Mouse (Mus musculus) liver, embryonic 16.5 days (tissue): Measurements from ENCODE around the gene Gm20661. TPM values are rescaled to one million over a fixed set of nuclear protein-coding genes. Genes with fewer than 3 reads are reported as not detected.
A peak's percentile ranks its signal among the peaks of the same experiment; 100 is the strongest.
"Not testable (repeated sequence)": the region's sequence is repeated elsewhere in the genome, so short reads cannot be mapped to it uniquely, and the experiment has no call there.

Source experiments
- ATAC-seq: fragments of 200-750 bp; cut with Nextera tagmentation; 2 replicates; pipeline ENCODE4 v1.8.0; 2017; ENCODE audit warnings: low read depth, mild to moderate bottlenecking, moderate number of reproducible peaks, moderate library complexity
- H3K27ac ChIP-seq: fragments of 300-500 bp; sonication (generic); 2 replicates; pipeline ENCODE4 v1.5.1; 2014; ENCODE audit warnings: mild to moderate bottlenecking, low read length
- H3K27me3 ChIP-seq: fragments of 300-500 bp; sonication (generic); 2 replicates; pipeline ENCODE4 v1.6.1; 2014; ENCODE audit warnings: low read depth, low read length, mixed read lengths; ENCODE audit not compliant: control insufficient read depth, insufficient read depth
- H3K36me3 ChIP-seq: fragments of 300-500 bp; sonication (generic); 2 replicates; pipeline ENCODE4 v1.6.1; 2014; ENCODE audit warnings: mild to moderate bottlenecking; ENCODE audit not compliant: control insufficient read depth, insufficient read depth
- H3K4me1 ChIP-seq: fragments of 300-500 bp; sonication (generic); 2 replicates; pipeline ENCODE4 v1.6.1; 2014; ENCODE audit warnings: low read depth, low read length, mixed read lengths; ENCODE audit not compliant: control insufficient read depth
- H3K4me2 ChIP-seq: fragments of 300-500 bp; sonication (generic); 2 replicates; pipeline ENCODE4 v1.6.1; 2014; ENCODE audit warnings: low read depth, low read length, mixed read lengths
- H3K4me3 ChIP-seq: fragments of 300-500 bp; sonication (generic); 2 replicates; pipeline ENCODE4 v1.5.1; 2014; ENCODE audit warnings: low read depth, mild to moderate bottlenecking, low read length
- H3K9ac ChIP-seq: fragments of 300-500 bp; sonication (generic); 2 replicates; pipeline ENCODE4 v1.6.1; 2014; ENCODE audit warnings: low read depth, low read length
- H3K9me3 ChIP-seq: fragments of 300-500 bp; sonication (generic); replicated peaks from 2 replicates; pipeline ENCODE4 v1.6.1; 2016; ENCODE audit warnings: low read length; ENCODE audit not compliant: control insufficient read depth
- WGBS: fragments of 180-500 bp; shearing (Covaris S2); extraction: QIAGEN DNeasy Blood & Tissue Kit; methylation state at CpG from one replicate; pipeline ENCODE4 v1.1.7; 2014; ENCODE audit not compliant: insufficient replicate concordance; 5-methylcytosine and 5-hydroxymethylcytosine counted together
- polyA plus RNA-seq: library from polyadenylated mRNA; unstranded; fragments of >200 nt; fragmentation: Nextera tagmentation; extraction: Ambion mirVana; gene quantifications from 2 replicates; pipeline ENCODE4 v1.2.1, GENCODE M21; 2015

Gene Gm20661
- polyA plus RNA-seq, 1 experiment from 2014 or later: 0.41 TPM

DNA sequence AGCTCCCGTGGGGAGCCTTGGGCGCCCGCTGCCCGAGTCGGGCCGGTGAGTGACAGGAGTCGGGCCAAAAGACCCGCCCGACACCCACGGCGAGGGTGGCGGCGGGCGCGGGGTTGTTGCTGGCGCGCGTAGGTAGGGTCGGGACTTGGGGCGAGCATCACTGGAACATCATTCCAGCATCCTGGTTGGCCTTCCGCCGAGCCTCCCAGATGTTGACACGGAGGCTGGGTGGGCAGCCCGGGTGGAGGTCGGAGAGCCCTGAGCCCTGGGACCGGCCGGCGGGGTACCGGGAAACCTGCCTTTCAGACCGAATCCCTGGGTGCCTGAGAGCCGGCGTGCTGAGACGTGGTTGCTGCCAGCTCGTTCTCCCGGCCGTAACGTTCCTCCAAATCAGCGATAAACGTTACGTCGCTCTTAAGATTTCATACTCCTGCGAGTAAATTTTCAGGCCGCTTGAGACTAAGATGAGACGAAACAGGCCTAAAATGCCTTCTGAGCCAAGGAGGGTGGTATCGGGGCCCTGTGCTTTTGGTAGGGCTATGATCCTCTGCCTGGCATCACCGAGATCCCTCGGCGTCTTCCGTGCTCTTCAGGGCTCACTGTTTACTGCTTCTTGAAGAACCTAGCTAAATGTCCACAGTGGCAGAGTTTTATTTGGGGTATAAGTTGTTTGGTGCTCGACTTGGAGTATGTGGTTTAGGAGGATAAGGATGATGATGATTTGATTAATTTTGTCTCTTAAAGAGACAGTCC, 20.1 kb downstream of the Gm20661 start:
- under 1% methylated on average over 50 of the region's 50 CpGs for WGBS
- no peaks in the 10 kb centered on the region for H3K9me3 ChIP-seq
- no peaks in the 10 kb centered on the region for H3K27me3 ChIP-seq
- peak; percentile 6 for ATAC-seq
- H3K9ac ChIP-seq: peak overlapping the region; percentile 100
- peak overlapping the region; percentile 96 for H3K4me3 ChIP-seq
- peaks cover 34% of the 10 kb centered on the region for H3K4me1 ChIP-seq
- peak overlapping the region; percentile 97 for H3K27ac ChIP-seq
- H3K4me2 ChIP-seq: peak overlapping the region; percentile 76
- no peaks in the 10 kb centered on the region for H3K36me3 ChIP-seq

DNA sequence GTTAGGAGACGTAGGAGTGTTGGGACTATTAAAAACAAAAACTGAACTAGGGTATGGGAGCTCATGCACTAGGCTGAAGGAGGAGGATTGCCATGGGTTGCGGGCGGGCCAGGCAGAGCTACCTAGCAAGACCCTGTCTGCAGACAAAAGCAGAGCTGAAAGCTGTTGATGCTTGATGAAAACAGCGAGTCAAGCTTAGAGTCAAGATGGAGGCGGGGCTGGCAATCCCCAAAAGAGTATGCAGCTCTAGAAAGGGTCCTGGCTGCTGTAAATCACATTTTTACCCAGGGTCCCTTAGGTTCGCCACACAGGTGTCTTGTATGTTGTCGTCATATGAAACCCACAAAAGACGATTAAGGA, 20.7 kb downstream of the Gm20661 start:
- Histone ChIP-seq H3K9ac (peak overlapping the region; percentile 100), H3K27ac (peak overlapping the region; percentile 97), H3K9me3 (no peaks in the 10 kb centered on the region), H3K27me3 (no peaks in the 10 kb centered on the region), H3K36me3 (no peaks in the 10 kb centered on the region), H3K4me3 (peak overlapping the region; percentile 96), H3K4me2 (peak overlapping the region; percentile 76), H3K4me1 (peaks cover 40% of the 10 kb centered on the region)
- WGBS: 25% methylated on average over 8 of the region's 8 CpGs
- no peak for ATAC-seq

DNA sequence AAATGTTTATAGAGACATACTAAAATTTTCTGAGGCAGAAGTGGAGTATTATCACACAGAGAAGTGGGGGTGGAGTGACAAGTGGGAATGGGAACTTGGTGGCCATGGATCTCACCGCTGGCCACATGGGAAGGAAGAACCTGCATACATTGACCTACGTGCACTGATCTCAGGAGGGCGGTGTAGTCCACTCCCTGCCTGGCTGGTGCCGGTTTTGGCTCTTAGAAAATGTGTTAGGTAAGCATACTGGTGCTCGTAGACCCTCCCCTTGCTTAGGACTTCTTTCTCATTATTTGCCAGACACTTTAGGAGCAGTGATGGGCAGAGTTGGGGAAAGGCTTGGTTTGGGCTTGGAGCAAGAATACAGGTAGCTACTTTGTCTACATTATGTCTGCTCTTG, 25.2 kb downstream of the Gm20661 start:
- no peak for ATAC-seq
- H3K27me3 ChIP-seq: no peaks in the 10 kb centered on the region
- peaks cover 37% of the 10 kb centered on the region for H3K4me1 ChIP-seq
- no peak overlapping the region for H3K4me2 ChIP-seq
- H3K36me3 ChIP-seq: peaks cover 10% of the 10 kb centered on the region
- no peak overlapping the region for H3K9ac ChIP-seq
- no peaks in the 10 kb centered on the region for H3K9me3 ChIP-seq
- 81% methylated on average over 5 of the region's 5 CpGs for WGBS
- no peak overlapping the region for H3K4me3 ChIP-seq
- H3K27ac ChIP-seq: no peak overlapping the region

DNA sequence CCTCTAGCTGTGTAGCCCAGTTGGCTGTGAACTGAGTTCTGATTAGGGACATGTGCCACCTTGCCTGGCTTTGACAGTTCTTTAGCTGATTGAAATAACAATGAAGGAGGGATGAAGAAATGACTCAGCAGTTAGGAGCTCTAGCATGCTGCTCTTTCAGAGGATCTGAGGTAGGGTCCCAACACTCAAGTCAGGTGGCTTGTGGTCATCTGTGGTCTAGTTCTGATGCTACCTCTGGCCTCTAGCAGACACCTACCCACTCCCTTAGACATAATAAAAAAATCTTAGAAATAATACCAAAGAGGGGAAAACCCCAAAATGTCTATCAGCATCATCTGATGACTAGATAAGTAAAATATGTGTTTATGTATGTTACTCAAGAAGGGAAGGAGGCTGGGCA, 27.5 kb downstream of the Gm20661 start:
- Histone ChIP-seq H3K4me3 (no peak overlapping the region), H3K9me3 (no peaks in the 10 kb centered on the region), H3K4me2 (no peak overlapping the region), H3K27ac (no peak overlapping the region), H3K36me3 (peaks cover 13% of the 10 kb centered on the region), H3K9ac (no peak overlapping the region), H3K4me1 (peaks cover 19% of the 10 kb centered on the region), H3K27me3 (no peaks in the 10 kb centered on the region)
- ATAC-seq: no peak

DNA sequence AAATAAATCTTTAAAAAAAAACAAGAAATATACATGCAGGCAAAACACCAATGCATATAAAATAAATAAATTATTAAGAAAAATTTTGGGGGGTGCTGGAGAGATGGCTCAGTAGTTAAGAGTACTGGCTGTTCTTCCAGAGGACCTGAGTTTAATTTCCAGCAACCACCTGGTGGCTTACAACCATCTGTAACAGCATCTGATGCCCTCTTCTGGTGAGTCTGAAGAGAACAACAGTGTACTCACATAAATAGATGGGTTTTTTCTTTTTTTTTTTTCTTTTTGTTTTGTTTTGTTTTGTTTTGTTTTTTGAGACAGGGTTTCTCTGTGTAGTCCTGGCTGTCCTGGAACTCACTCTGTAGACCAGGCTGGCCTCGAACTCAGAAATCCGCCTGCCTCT, 30.7 kb downstream of the Gm20661 start:
- H3K36me3 ChIP-seq: peaks cover 13% of the 10 kb centered on the region
- H3K9me3 ChIP-seq, H3K27me3 ChIP-seq, H3K9ac ChIP-seq, H3K4me3 ChIP-seq, ATAC-seq, H3K27ac ChIP-seq, H3K4me2 ChIP-seq, H3K4me1 ChIP-seq: not testable (repeated sequence)
- 87% methylated on average over 2 of the region's 2 CpGs for WGBS

DNA sequence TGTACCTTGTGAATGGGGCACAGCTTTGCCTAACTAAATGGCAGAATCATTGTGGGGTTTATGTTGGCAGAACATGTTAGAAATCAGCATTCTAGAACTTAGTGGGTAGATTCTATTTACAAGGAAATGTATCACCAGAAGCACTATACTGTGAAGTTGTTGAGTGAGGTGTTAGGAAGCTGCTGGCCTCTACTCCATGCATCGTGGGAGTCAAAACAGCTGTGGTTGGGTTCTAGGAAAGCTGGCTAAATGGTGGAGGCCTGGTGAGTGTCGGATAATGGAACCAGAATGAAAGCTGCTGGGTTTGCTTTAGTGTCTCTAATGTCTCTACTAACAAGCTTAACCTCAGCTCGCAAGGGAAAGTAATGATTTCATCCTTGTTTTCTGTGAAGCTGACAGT, 34.3 kb downstream of the Gm20661 start:
- 89% methylated on average over 3 of the region's 3 CpGs for WGBS
- ATAC-seq: no peak
- Histone ChIP-seq H3K9ac (no peak overlapping the region), H3K4me1 (peaks cover 5% of the 10 kb centered on the region), H3K27me3 (no peaks in the 10 kb centered on the region), H3K36me3 (peaks cover 11% of the 10 kb centered on the region), H3K4me2 (no peak overlapping the region), H3K4me3 (no peak overlapping the region), H3K9me3 (no peaks in the 10 kb centered on the region), H3K27ac (no peak overlapping the region)

DNA sequence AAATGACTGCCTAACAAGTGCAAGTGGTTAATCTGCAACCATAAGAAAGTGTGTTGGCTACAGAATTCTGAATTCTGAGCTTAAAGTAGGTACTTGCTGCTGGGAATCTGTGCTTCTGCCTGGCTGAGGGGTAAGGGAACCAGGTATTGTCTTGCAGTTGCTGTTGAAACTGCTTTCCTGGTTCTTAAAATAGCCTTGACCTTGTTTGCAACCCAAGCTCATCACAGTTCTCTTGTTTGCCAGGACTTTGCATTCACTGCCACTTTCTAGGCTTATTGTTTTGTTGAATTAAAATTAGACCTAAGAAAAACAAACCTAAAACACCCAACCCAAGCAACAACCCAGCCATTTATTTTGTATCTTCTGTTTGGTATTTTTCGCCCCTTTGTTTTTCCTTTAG, 37.9 kb downstream of the Gm20661 start:
- H3K4me1 ChIP-seq: peaks cover 8% of the 10 kb centered on the region
- 87% methylated on average over 1 of the region's 1 CpGs for WGBS
- H3K4me3 ChIP-seq: no peak overlapping the region
- H3K9ac ChIP-seq: no peak overlapping the region
- peaks cover 17% of the 10 kb centered on the region for H3K36me3 ChIP-seq
- no peaks in the 10 kb centered on the region for H3K27me3 ChIP-seq
- peak overlapping the region; percentile 32; the same call in 1 of the 2 replicates for H3K27ac ChIP-seq
- no peaks in the 10 kb centered on the region for H3K9me3 ChIP-seq
- ATAC-seq: no peak
- no peak overlapping the region for H3K4me2 ChIP-seq

DNA sequence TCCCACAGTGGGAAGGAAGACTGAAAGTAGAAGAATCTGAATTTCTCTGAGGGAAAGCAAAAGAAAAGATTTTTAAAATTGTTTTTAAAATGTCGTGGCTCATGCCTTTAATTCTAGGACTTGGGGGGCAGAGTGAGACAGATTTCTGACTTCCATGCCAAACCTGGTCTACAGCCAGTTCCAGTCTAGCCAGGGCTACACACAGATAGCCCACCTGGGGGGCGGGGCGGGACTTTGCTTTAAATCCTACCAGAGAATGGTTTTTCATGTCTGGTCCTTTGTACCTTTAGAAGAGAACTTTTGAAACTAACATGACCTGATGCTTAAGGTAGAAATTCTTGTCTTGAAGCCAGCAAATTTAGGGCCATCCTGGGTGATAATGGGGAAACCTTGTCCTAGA, 40.4 kb downstream of the Gm20661 start:
- Histone ChIP-seq H3K4me2 (no peak overlapping the region), H3K9me3 (no peaks in the 10 kb centered on the region), H3K27ac (no peak overlapping the region), H3K4me3 (no peak overlapping the region), H3K4me1 (peaks cover 8% of the 10 kb centered on the region), H3K36me3 (peaks cover 37% of the 10 kb centered on the region), H3K27me3 (no peaks in the 10 kb centered on the region), H3K9ac (no peak overlapping the region)
- no peak for ATAC-seq
- 77% methylated on average over 3 of the region's 3 CpGs for WGBS

DNA sequence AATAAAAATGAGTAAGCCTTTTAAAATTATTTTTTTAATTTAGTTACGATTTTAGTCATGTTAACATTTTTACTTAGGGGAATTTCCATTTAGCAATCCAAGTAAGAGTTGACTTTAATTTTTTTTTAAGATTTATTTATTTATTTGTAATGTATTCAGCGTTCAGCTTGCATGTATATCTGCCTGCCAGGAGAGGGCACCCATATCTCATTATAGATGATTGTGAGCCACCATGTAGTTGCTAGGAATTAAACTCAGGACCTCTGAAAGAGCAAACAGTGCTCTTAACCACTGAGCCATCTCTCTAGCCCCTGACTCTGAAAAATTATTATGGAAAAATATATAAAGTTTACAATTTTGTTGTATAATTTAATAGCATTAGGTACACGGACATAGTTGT, 43.7 kb downstream of the Gm20661 start:
- H3K9ac ChIP-seq: no peak overlapping the region
- no peak overlapping the region for H3K4me3 ChIP-seq
- H3K36me3 ChIP-seq: peaks cover 41% of the 10 kb centered on the region
- 87% methylated on average over 3 of the region's 3 CpGs for WGBS
- H3K4me2 ChIP-seq: no peak overlapping the region
- no peak overlapping the region for H3K27ac ChIP-seq
- no peaks in the 10 kb centered on the region for H3K27me3 ChIP-seq
- ATAC-seq: no peak
- H3K9me3 ChIP-seq: no peaks in the 10 kb centered on the region
- H3K4me1 ChIP-seq: peaks cover 3% of the 10 kb centered on the region; the same call in 1 of the 2 replicates
